Mouse (Mus musculus): ENCODE measurements around the gene Olfr815. TPM values are rescaled to one million over a fixed set of nuclear protein-coding genes. Genes with fewer than 3 reads are reported as not detected.
"Not testable (repeated sequence)": the region's sequence is repeated elsewhere in the genome, so short reads cannot be mapped to it uniquely, and the experiment has no call there.

The Olfr815 gene
- polyA plus RNA-seq (2012; ENCODE audit: insufficient read depth, low replicate concordance) = not detected in 2 replicates

- H3K9me3 ChIP-seq; H3K27me3 ChIP-seq (replicated peaks); H3K4me1 ChIP-seq; H3K36me3 ChIP-seq (replicated peaks; ENCODE audit: low read length); H3K4me3 ChIP-seq (replicated peaks): not testable (repeated sequence)
Measured at GRCm38 (mm10) chr10:129905767-129906166, at the start of gene Olfr815. TSS of gene Olfr815 (minus strand) at chr10:129905867.

- Histone ChIP-seq H3K4me1 (no peaks in the 10 kb centered on the region), H3K4me3 (replicated peaks) (no peak within 1 kb of the TSS), H3K36me3 (replicated peaks; ENCODE audit: low read length) (no peaks in the 10 kb centered on the region), H3K27me3 (replicated peaks) (no peaks in the 10 kb centered on the region), H3K9me3 (no peaks in the 10 kb centered on the region)
- TF ChIP-seq GATA1 (IDR thresholded peaks at IDR 0.05; ENCODE audit: borderline replicate concordance, low read length) (no peak), FLI1 (IDR thresholded peaks at IDR 0.05; ENCODE audit: low read length) (no peak)
Measured at GRCm38 (mm10) chr10:129949000-129949399, 43.3 kb upstream of the Olfr815 start, which contains the start of gene Olfr818. TSS of gene Olfr818 (minus strand) at chr10:129949100.

- Histone ChIP-seq H3K4me3 (replicated peaks) (no peak within 1 kb of the TSS), H3K36me3 (replicated peaks; ENCODE audit: low read length) (no peaks in the 10 kb centered on the region), H3K4me1 (no peaks in the 10 kb centered on the region), H3K27me3 (replicated peaks) (no peaks in the 10 kb centered on the region), H3K9me3 (peaks cover 12% of the 10 kb centered on the region; the same call in 1 of the 2 replicates)
- TF ChIP-seq FLI1 (IDR thresholded peaks at IDR 0.05; ENCODE audit: low read length) = no peak
- no peak for TF ChIP-seq GATA1 (IDR thresholded peaks at IDR 0.05; ENCODE audit: borderline replicate concordance, low read length)
Measured at GRCm38 (mm10) chr10:129915497-129915896, 9.8 kb upstream of the Olfr815 start, which contains the start of gene Olfr816. TSS of gene Olfr816 (minus strand) at chr10:129915597.

GRCm38 (mm10) chr10:129885934-129886333 lies 19.7 kb downstream of the Olfr815 start:
- no peaks in the 10 kb centered on the region for H3K36me3 ChIP-seq (replicated peaks; ENCODE audit: low read length)
- peaks cover 12% of the 10 kb centered on the region for H3K9me3 ChIP-seq
- no peak overlapping the region for H3K4me3 ChIP-seq (replicated peaks)
- H3K27me3 ChIP-seq (replicated peaks) = no peaks in the 10 kb centered on the region
- no peak for TF ChIP-seq FLI1 (IDR thresholded peaks at IDR 0.05; ENCODE audit: low read length)
- TF ChIP-seq GATA1 (IDR thresholded peaks at IDR 0.05; ENCODE audit: borderline replicate concordance, low read length) = no peak
- no peaks in the 10 kb centered on the region for H3K4me1 ChIP-seq

- H3K9me3 ChIP-seq = peaks cover 12% of the 10 kb centered on the region
- H3K4me3 ChIP-seq (replicated peaks); H3K27me3 ChIP-seq (replicated peaks); H3K4me1 ChIP-seq; H3K36me3 ChIP-seq (replicated peaks; ENCODE audit: low read length): not testable (repeated sequence)
Measured at GRCm38 (mm10) chr10:129885496-129885895, 20.2 kb downstream of the Olfr815 start.

- not testable (repeated sequence) for H3K9me3 ChIP-seq; H3K36me3 ChIP-seq (replicated peaks; ENCODE audit: low read length); H3K4me1 ChIP-seq; H3K27me3 ChIP-seq (replicated peaks); H3K4me3 ChIP-seq (replicated peaks)
Measured at GRCm38 (mm10) chr10:129879751-129880150, 25.9 kb downstream of the Olfr815 start, which contains the start of gene Olfr814. TSS of gene Olfr814 (minus strand) at chr10:129879851.

- H3K4me3 ChIP-seq (replicated peaks) = no peak within 1 kb of the TSS
- H3K9me3 ChIP-seq = peaks cover 5% of the 10 kb centered on the region; the same call in 1 of the 2 replicates
- TF ChIP-seq FLI1 (IDR thresholded peaks at IDR 0.05; ENCODE audit: low read length) (no peak), GATA1 (IDR thresholded peaks at IDR 0.05; ENCODE audit: borderline replicate concordance, low read length) (no peak)
- H3K4me1 ChIP-seq = no peaks in the 10 kb centered on the region
- H3K36me3 ChIP-seq (replicated peaks; ENCODE audit: low read length) = no peaks in the 10 kb centered on the region
- no peaks in the 10 kb centered on the region for H3K27me3 ChIP-seq (replicated peaks)
Measured at GRCm38 (mm10) chr10:129855067-129855466, 50.6 kb downstream of the Olfr815 start, which contains the start of gene Olfr813. TSS of gene Olfr813 (plus strand) at chr10:129855367.

Other genes starting within 250 kb of the Olfr815 start
- gene Olfr800, start 248.2 kb downstream of the Olfr815 start, polyA plus RNA-seq (2012; ENCODE audit: insufficient read depth, low replicate concordance) = not detected in 2 replicates
- not detected in 2 replicates for gene Olfr801, start 232.0 kb downstream of the Olfr815 start, polyA plus RNA-seq (2012; ENCODE audit: insufficient read depth, low replicate concordance)
- not detected in 2 replicates for gene Olfr802, start 217.7 kb downstream of the Olfr815 start, polyA plus RNA-seq (2012; ENCODE audit: insufficient read depth, low replicate concordance)
- 8.7 TPM in 1 of 2 replicates, not detected in the other for gene Olfr803, start 211.6 kb downstream of the Olfr815 start, polyA plus RNA-seq (2012; ENCODE audit: insufficient read depth, low replicate concordance)
- not detected in 2 replicates for gene Olfr804, start 202.7 kb downstream of the Olfr815 start, polyA plus RNA-seq (2012; ENCODE audit: insufficient read depth, low replicate concordance)
- not detected in 2 replicates for gene Olfr805, start 176.5 kb downstream of the Olfr815 start, polyA plus RNA-seq (2012; ENCODE audit: insufficient read depth, low replicate concordance)
- not detected in 2 replicates for gene Olfr806, start 163.9 kb downstream of the Olfr815 start, polyA plus RNA-seq (2012; ENCODE audit: insufficient read depth, low replicate concordance)
- not detected in 2 replicates for gene Olfr807, start 148.1 kb downstream of the Olfr815 start, polyA plus RNA-seq (2012; ENCODE audit: insufficient read depth, low replicate concordance)
- not detected in 2 replicates for gene Olfr808, start 140.4 kb downstream of the Olfr815 start, polyA plus RNA-seq (2012; ENCODE audit: insufficient read depth, low replicate concordance)
- 0.07 TPM in 1 of 2 replicates, not detected in the other for gene Olfr809, start 131.2 kb downstream of the Olfr815 start, polyA plus RNA-seq (2012; ENCODE audit: insufficient read depth, low replicate concordance)
- gene Olfr810, start 111.0 kb downstream of the Olfr815 start, polyA plus RNA-seq (2012; ENCODE audit: insufficient read depth, low replicate concordance) = not detected in 2 replicates
- gene Olfr811, start 101.5 kb downstream of the Olfr815 start, polyA plus RNA-seq (2012; ENCODE audit: insufficient read depth, low replicate concordance) = not detected in 2 replicates
- not detected in 2 replicates for gene Olfr812, start 59.8 kb downstream of the Olfr815 start, polyA plus RNA-seq (2012; ENCODE audit: insufficient read depth, low replicate concordance)
- not detected in 2 replicates for gene Olfr813, start 50.5 kb downstream of the Olfr815 start, polyA plus RNA-seq (2012; ENCODE audit: insufficient read depth, low replicate concordance)
- gene Olfr814, start 26.0 kb downstream of the Olfr815 start, polyA plus RNA-seq (2012; ENCODE audit: insufficient read depth, low replicate concordance) = 0.03 TPM in 1 of 2 replicates, not detected in the other
- not detected in 2 replicates for gene Olfr816, start 9.7 kb upstream of the Olfr815 start, polyA plus RNA-seq (2012; ENCODE audit: insufficient read depth, low replicate concordance)
- gene Olfr818, start 43.2 kb upstream of the Olfr815 start, polyA plus RNA-seq (2012; ENCODE audit: insufficient read depth, low replicate concordance) = not detected in 2 replicates
- gene Olfr819, start 61.4 kb upstream of the Olfr815 start, polyA plus RNA-seq (2012; ENCODE audit: insufficient read depth, low replicate concordance) = not detected in 2 replicates
- gene Olfr247, start 70.3 kb upstream of the Olfr815 start, polyA plus RNA-seq (2012; ENCODE audit: insufficient read depth, low replicate concordance) = not detected in 2 replicates
- gene Gm10310, start 79.2 kb upstream of the Olfr815 start, polyA plus RNA-seq (2012; ENCODE audit: insufficient read depth, low replicate concordance) = not detected in 2 replicates
- not detected in 2 replicates for gene Olfr820, start 106.8 kb upstream of the Olfr815 start, polyA plus RNA-seq (2012; ENCODE audit: insufficient read depth, low replicate concordance)
- not detected in 2 replicates for gene Olfr821, start 124.5 kb upstream of the Olfr815 start, polyA plus RNA-seq (2012; ENCODE audit: insufficient read depth, low replicate concordance)
- not detected in 2 replicates for gene Olfr822, start 165.3 kb upstream of the Olfr815 start, polyA plus RNA-seq (2012; ENCODE audit: insufficient read depth, low replicate concordance)
- gene Olfr823, start 209.5 kb upstream of the Olfr815 start, polyA plus RNA-seq (2012; ENCODE audit: insufficient read depth, low replicate concordance) = not detected in 2 replicates
- gene Olfr824, start 224.1 kb upstream of the Olfr815 start, polyA plus RNA-seq (2012; ENCODE audit: insufficient read depth, low replicate concordance) = not detected in 2 replicates